Mouse (Mus musculus): ENCODE measurements around the gene Ncdn. TPM values are rescaled to one million over a fixed set of nuclear protein-coding genes. Genes with fewer than 3 reads are reported as not detected.

Ncdn gene
- polyA plus RNA-seq, 1 experiment from 2014 or later: 24.7 TPM

Other genes starting within 250 kb of the Ncdn start
- gene Ago4, start 220.0 kb downstream of the Ncdn start, polyA plus RNA-seq (2015; fragmentation: Nextera tagmentation; extraction: Ambion mirVana): 1.6 and 2.1 TPM in 2 replicates
- 36.1 and 40.0 TPM in 2 replicates for gene Clspn, start 196.5 kb downstream of the Ncdn start, polyA plus RNA-seq (2015; fragmentation: Nextera tagmentation; extraction: Ambion mirVana)
- gene 5730409E04Rik, start 143.6 kb downstream of the Ncdn start, polyA plus RNA-seq (2015; fragmentation: Nextera tagmentation; extraction: Ambion mirVana): 2.3 and 2.5 TPM in 2 replicates
- gene Psmb2, start 75.8 kb downstream of the Ncdn start, polyA plus RNA-seq (2015; fragmentation: Nextera tagmentation; extraction: Ambion mirVana): 475 and 493 TPM in 2 replicates
- not detected in 2 replicates for gene Tfap2e, start 17.2 kb downstream of the Ncdn start, polyA plus RNA-seq (2015; fragmentation: Nextera tagmentation; extraction: Ambion mirVana)
- 20.2 and 29.9 TPM in 2 replicates for gene AU040320, start 106 bp upstream of the Ncdn start, polyA plus RNA-seq (2015; fragmentation: Nextera tagmentation; extraction: Ambion mirVana)
- gene Zmym4, start 214.7 kb upstream of the Ncdn start, polyA plus RNA-seq (2015; fragmentation: Nextera tagmentation; extraction: Ambion mirVana): 16.6 and 18.6 TPM in 2 replicates